In the genomic region with DNA sequence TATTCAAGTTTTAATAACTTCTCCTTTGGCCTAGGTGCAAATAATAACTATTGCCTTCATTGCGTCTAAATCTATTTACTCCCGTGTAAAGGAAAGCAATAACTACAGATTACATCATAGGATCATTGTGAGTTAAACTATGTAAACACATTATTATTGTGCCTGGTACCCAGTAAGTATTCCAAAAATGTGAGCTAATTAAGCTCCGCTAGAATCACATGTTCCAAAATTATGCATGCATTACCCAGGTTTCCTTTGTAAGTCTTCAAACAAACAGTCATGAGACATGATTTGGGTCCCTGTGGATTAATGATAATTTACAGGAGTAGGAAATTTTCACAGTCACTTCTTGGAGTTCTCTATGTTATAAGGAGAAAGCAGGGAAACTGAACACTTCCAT, we compare ENCODE assay signal across 17 mouse cellular contexts.
"Had no signal": no experiment of that assay in that cellular context is flagged by ENCODE, and none has a peak within 500 bp of the region (broad histone marks: within the 10 kb centered on the region; RNA-seq: fewer than 3 reads in every experiment).

No protein-coding gene starts in this region.

- H3K4me1 ChIP-seq: limb, embryonic 15.5 days; stomach, embryonic 15.5 days had no signal

- H3K4me2 ChIP-seq: limb, embryonic 12.5 days; limb, embryonic 15.5 days; liver, embryonic 11.5 days; lung, embryonic 14.5 days; stomach, embryonic 15.5 days had no signal

- DNase-seq: kidney, adult 9 months; kidney, postnatal 14 days; kidney, postnatal 4 days; left cerebral cortex, postnatal 4 days; liver, postnatal 0 days; lung, embryonic 14.5 days; midbrain, embryonic 14.5 days; right cerebral cortex, postnatal 25 days; spleen, adult 18-20 months; thymus, postnatal 25 days had no signal

- H3K9ac ChIP-seq: limb, embryonic 12.5 days; limb, embryonic 15.5 days; liver, embryonic 14.5 days; liver, postnatal 0 days; lung, embryonic 14.5 days; stomach, embryonic 15.5 days had no signal

- H3K9me3 ChIP-seq: limb, embryonic 12.5 days; limb, embryonic 15.5 days; stomach, embryonic 15.5 days had no signal

- H3K27me3 ChIP-seq: limb, embryonic 12.5 days; limb, embryonic 15.5 days; stomach, embryonic 15.5 days had no signal

- ATAC-seq: liver, postnatal 0 days; lung, postnatal 0 days had no signal

- H3K36me3 ChIP-seq: limb, embryonic 15.5 days; stomach, embryonic 15.5 days had no signal

- H3K27ac ChIP-seq: limb, embryonic 12.5 days; limb, embryonic 15.5 days; liver, embryonic 14.5 days; macrophage; stomach, embryonic 15.5 days had no signal

- H3K4me3 ChIP-seq: limb, embryonic 12.5 days; limb, embryonic 15.5 days; stomach, embryonic 15.5 days had no signal
